In genomic region chr2:153778638-153779362, GRCm38 (mm10) we compare ENCODE assay signal across 8 mouse cellular contexts. TPM values are rescaled to one million over a fixed set of nuclear protein-coding genes. Genes with fewer than 3 reads are reported as not detected.
DNase-seq lines count a peak whose midpoint lies in the region; ATAC-seq and TF ChIP-seq lines count a peak whose summit lies in the region.

No protein-coding gene starts in this region.

- DNase-seq in left cerebral cortex, adult 18-20 months (ENCODE audit: low spot score in 2 of 2) = peak; percentile 41 to 55
- DNase-seq in left cerebral cortex, adult 11 months (ENCODE audit: low spot score) = no peak
- DNase-seq in forebrain, embryonic 10.5 days (ENCODE audit: extremely low spot score, low spot score) = peak; percentile 70
- peak; percentile 89 for DNase-seq in kidney, postnatal 10 days
- peak; percentile 56 to 58 (median 56) for DNase-seq in liver, embryonic 14.5 days (ENCODE audit: low read depth in 3 of 3, low spot score in 3 of 3)
- peak; percentile 66 for DNase-seq in neural tube, embryonic 10.5 days (ENCODE audit: extremely low spot score, low spot score)

- peak overlapping the region; percentile 40 for H3K9ac ChIP-seq in heart, embryonic 15.5 days
- peak overlapping the region; percentile 61 for H3K9ac ChIP-seq in liver, embryonic 14.5 days (replicated peaks)
- H3K9ac ChIP-seq in stomach, embryonic 15.5 days = 0 out of 2 replicates have a peak overlapping the region, but pooled peaks have one; percentile 16

- WGBS in forebrain, embryonic 10.5 days = 14% methylated on average over 24 of the region's 24 CpGs
- WGBS in heart, embryonic 15.5 days = 8% methylated on average over 24 of the region's 24 CpGs
- WGBS in liver, embryonic 14.5 days (ENCODE audit: insufficient replicate concordance) = 10% methylated on average over 24 of the region's 24 CpGs
- WGBS in stomach, embryonic 15.5 days = 11% methylated on average over 24 of the region's 24 CpGs

- H3K27ac ChIP-seq in forebrain, embryonic 10.5 days = peak overlapping the region; percentile 65; the same call in 1 of the 2 replicates
- H3K27ac ChIP-seq in heart, embryonic 15.5 days = peak overlapping the region; percentile 34; the same call in 1 of the 2 replicates
- H3K27ac ChIP-seq in liver, embryonic 14.5 days = peak overlapping the region; percentile 27; the same call in 1 of the 2 replicates
- H3K27ac ChIP-seq in stomach, embryonic 15.5 days = no peak overlapping the region; the same call in 1 of the 2 replicates

- TF ChIP-seq EP300 in liver, embryonic 14.5 days (IDR thresholded peaks at IDR 0.05; ENCODE audit: low read depth) = no peak

- 0 out of 2 replicates have a peak, but pooled peaks cover 3% of the 10 kb centered on the region for H3K9me3 ChIP-seq in forebrain, embryonic 10.5 days
- H3K9me3 ChIP-seq in heart, embryonic 15.5 days (replicated peaks) = no peaks in the 10 kb centered on the region
- no peaks in the 10 kb centered on the region for H3K9me3 ChIP-seq in liver, embryonic 14.5 days (ENCODE audit: control insufficient read depth, low read length)
- H3K9me3 ChIP-seq in stomach, embryonic 15.5 days = no peaks in the 10 kb centered on the region

- H3K36me3 ChIP-seq in forebrain, embryonic 10.5 days (replicated peaks) = peaks cover 7% of the 10 kb centered on the region
- H3K36me3 ChIP-seq in heart, embryonic 15.5 days = no peaks in the 10 kb centered on the region; the same call in 1 of the 2 replicates
- H3K36me3 ChIP-seq in liver, embryonic 14.5 days (replicated peaks; ENCODE audit: control insufficient read depth, insufficient read depth, low read depth) = no peaks in the 10 kb centered on the region
- 0 out of 2 replicates have a peak, but pooled peaks cover 1% of the 10 kb centered on the region for H3K36me3 ChIP-seq in stomach, embryonic 15.5 days

- peaks cover 11% of the 10 kb centered on the region for H3K4me1 ChIP-seq in forebrain, embryonic 10.5 days
- H3K4me1 ChIP-seq in heart, embryonic 15.5 days (replicated peaks) = peaks cover 13% of the 10 kb centered on the region
- H3K4me1 ChIP-seq in liver, embryonic 14.5 days (replicated peaks; ENCODE audit: control insufficient read depth in 2 of 2, insufficient read depth in 2 of 2, low read length in 1 of 2) = peaks cover 17 to 32% of the 10 kb centered on the region in 2 experiments
- H3K4me1 ChIP-seq in stomach, embryonic 15.5 days = 0 out of 2 replicates have a peak, but pooled peaks cover 7% of the 10 kb centered on the region

- peak overlapping the region; percentile 49 for H3K4me3 ChIP-seq in forebrain, embryonic 10.5 days
- H3K4me3 ChIP-seq in heart, embryonic 15.5 days = peak overlapping the region; percentile 44
- H3K4me3 ChIP-seq in liver, embryonic 14.5 days (ENCODE audit: insufficient read depth in 1 of 2, low read depth in 2 of 2, low read length in 2 of 2) = peak overlapping the region; percentile 52 to 53
- peak overlapping the region; percentile 40 for H3K4me3 ChIP-seq in stomach, embryonic 15.5 days (replicated peaks)

- TF ChIP-seq CTCF in liver, embryonic 14.5 days (IDR thresholded peaks at IDR 0.05; ENCODE audit: low read depth) = no peak

- H3K4me2 ChIP-seq in heart, embryonic 15.5 days = peak overlapping the region; percentile 83
- H3K4me2 ChIP-seq in liver, embryonic 14.5 days (ENCODE audit: low read depth) = peak overlapping the region; percentile 95
- peak overlapping the region; percentile 86 for H3K4me2 ChIP-seq in stomach, embryonic 15.5 days

- peaks cover 6% of the 10 kb centered on the region for H3K27me3 ChIP-seq in forebrain, embryonic 10.5 days (ENCODE audit: poor library complexity, severe bottlenecking)
- H3K27me3 ChIP-seq in heart, embryonic 15.5 days = no peaks in the 10 kb centered on the region
- no peaks in the 10 kb centered on the region for H3K27me3 ChIP-seq in liver, embryonic 14.5 days (ENCODE audit: control insufficient read depth, insufficient read depth, low read length)
- H3K27me3 ChIP-seq in stomach, embryonic 15.5 days (replicated peaks) = no peaks in the 10 kb centered on the region

- ATAC-seq in heart, embryonic 15.5 days (replicated peaks; ENCODE audit: insufficient number of reproducible peaks, insufficient read depth, low FRiP score, low read depth) = peak; percentile 67
- ATAC-seq in liver, embryonic 14.5 days (ENCODE audit: insufficient read depth) = peak; percentile 89
- peak; percentile 86; the same call in 1 of the 2 replicates for ATAC-seq in stomach, embryonic 15.5 days (ENCODE audit: insufficient read depth, low FRiP score, low read depth)

RNA-seq across cellular contexts. Expression of gene Efcab8, which starts 0.9 kb away (rescaled TPM):
- total RNA-seq in left cerebral cortex, adult 18-20 months (2021) = under 1 TPM in 1 of 2 experiments, not detected in 1; 0.33 TPM
- polyA plus RNA-seq in forebrain, embryonic 10.5 days (2016; fragmentation: Nextera tagmentation; extraction: Ambion mirVana) = not detected in 2 replicates
- polyA plus RNA-seq in heart, embryonic 15.5 days (2015; fragmentation: Nextera tagmentation; extraction: Ambion mirVana) = 0.16 TPM in 1 of 2 replicates, not detected in the other
- polyA plus RNA-seq in liver, embryonic 14.5 days (2012; rRNA removed) = 0.04 and 0.09 TPM in 2 replicates
- 0.08 TPM in 1 of 2 replicates, not detected in the other for polyA plus RNA-seq in liver, embryonic 14.5 days (2014; fragmentation: Nextera tagmentation; extraction: Ambion mirVana)
- 0.15 and 0.18 TPM in 2 replicates for polyA plus RNA-seq in stomach, embryonic 15.5 days (2015; fragmentation: Nextera tagmentation; extraction: Ambion mirVana)

RNA-seq across cellular contexts. Expression of gene Mapre1, which starts 37.7 kb away (rescaled TPM):
- 10 to 100 TPM; 72.0 to 94.5 TPM for total RNA-seq in left cerebral cortex, adult 18-20 months (2021)
- 312 and 323 TPM in 2 replicates for polyA plus RNA-seq in forebrain, embryonic 10.5 days (2016; fragmentation: Nextera tagmentation; extraction: Ambion mirVana)
- polyA plus RNA-seq in heart, embryonic 15.5 days (2015; fragmentation: Nextera tagmentation; extraction: Ambion mirVana) = 210 and 241 TPM in 2 replicates
- 10.0 and 14.3 TPM in 2 replicates for polyA plus RNA-seq in liver, embryonic 14.5 days (2012; rRNA removed)
- polyA plus RNA-seq in liver, embryonic 14.5 days (2014; fragmentation: Nextera tagmentation; extraction: Ambion mirVana) = 110 and 116 TPM in 2 replicates
- polyA plus RNA-seq in stomach, embryonic 15.5 days (2015; fragmentation: Nextera tagmentation; extraction: Ambion mirVana) = 225 and 238 TPM in 2 replicates
